Mouse (Mus musculus) neural tube, embryonic 11.5 days (tissue): ENCODE data around the gene Ephb1. TPM values are rescaled to one million over a fixed set of nuclear protein-coding genes. Genes with fewer than 3 reads are reported as not detected.

Experiments
- ATAC-seq: fragments of 200-750 bp; cut with Nextera tagmentation; 2 replicates; pipeline ENCODE4 v1.8.0; 2017; ENCODE audit warnings: moderate number of reproducible peaks, mild to moderate bottlenecking, moderate TSS enrichment, moderate library complexity; ENCODE audit not compliant: insufficient read depth, low FRiP score, low TSS enrichment
- DNase-seq: peaks from one replicate; pipeline ENCODE4 v3.0.0-alpha.2; 2015; ENCODE audit warnings: low spot score
- H3K27ac ChIP-seq: fragments of 300-500 bp; sonication (generic); 2 replicates; pipeline ENCODE4 v1.5.1; 2014; ENCODE audit warnings: low read depth, mild to moderate bottlenecking, low read length
- H3K27me3 ChIP-seq: fragments of 300-500 bp; sonication (generic); 2 replicates; pipeline ENCODE4 v1.6.1; 2014; ENCODE audit warnings: mild to moderate bottlenecking, low read length, mixed read lengths; ENCODE audit not compliant: control insufficient read depth, insufficient read depth
- H3K36me3 ChIP-seq: fragments of 300-500 bp; sonication (generic); 2 replicates; pipeline ENCODE4 v1.6.1; 2014; ENCODE audit warnings: mild to moderate bottlenecking, low read length, moderate library complexity, mixed read lengths; ENCODE audit not compliant: control insufficient read depth, insufficient read depth
- H3K4me1 ChIP-seq: fragments of 300-500 bp; sonication (generic); 2 replicates; pipeline ENCODE4 v1.6.1; 2014; ENCODE audit warnings: low read length, mixed read lengths; ENCODE audit not compliant: control insufficient read depth, insufficient read depth
- H3K4me2 ChIP-seq: fragments of 300-500 bp; sonication (generic); 2 replicates; pipeline ENCODE4 v1.6.1; 2014; ENCODE audit warnings: low read depth, mild to moderate bottlenecking, moderate library complexity
- H3K4me3 ChIP-seq: fragments of 300-500 bp; sonication (generic); 2 replicates; pipeline ENCODE4 v1.5.1; 2014; ENCODE audit warnings: low read depth, low read length
- H3K9ac ChIP-seq: fragments of 300-500 bp; sonication (generic); 2 replicates; pipeline ENCODE4 v1.6.1; 2014; ENCODE audit warnings: mild to moderate bottlenecking, low read length
- H3K9me3 ChIP-seq: fragments of 300-500 bp; sonication (generic); 2 replicates; pipeline ENCODE4 v1.6.1; 2016; ENCODE audit warnings: low read length; ENCODE audit not compliant: control insufficient read depth
- WGBS: fragments of 180-500 bp; shearing (Covaris S2); extraction: QIAGEN DNeasy Blood & Tissue Kit; methylation state at CpG from one replicate; pipeline ENCODE4 v1.1.7; 2014; 5-methylcytosine and 5-hydroxymethylcytosine counted together
- polyA plus RNA-seq: library from polyadenylated mRNA; unstranded; fragments of >200 nt; fragmentation: Nextera tagmentation; extraction: Ambion mirVana; gene quantifications from 2 replicates; pipeline ENCODE4 v1.2.1, GENCODE M21; 2014

Gene Ephb1
- polyA plus RNA-seq, 1 experiment from 2014 or later = 11.2 TPM

DNA sequence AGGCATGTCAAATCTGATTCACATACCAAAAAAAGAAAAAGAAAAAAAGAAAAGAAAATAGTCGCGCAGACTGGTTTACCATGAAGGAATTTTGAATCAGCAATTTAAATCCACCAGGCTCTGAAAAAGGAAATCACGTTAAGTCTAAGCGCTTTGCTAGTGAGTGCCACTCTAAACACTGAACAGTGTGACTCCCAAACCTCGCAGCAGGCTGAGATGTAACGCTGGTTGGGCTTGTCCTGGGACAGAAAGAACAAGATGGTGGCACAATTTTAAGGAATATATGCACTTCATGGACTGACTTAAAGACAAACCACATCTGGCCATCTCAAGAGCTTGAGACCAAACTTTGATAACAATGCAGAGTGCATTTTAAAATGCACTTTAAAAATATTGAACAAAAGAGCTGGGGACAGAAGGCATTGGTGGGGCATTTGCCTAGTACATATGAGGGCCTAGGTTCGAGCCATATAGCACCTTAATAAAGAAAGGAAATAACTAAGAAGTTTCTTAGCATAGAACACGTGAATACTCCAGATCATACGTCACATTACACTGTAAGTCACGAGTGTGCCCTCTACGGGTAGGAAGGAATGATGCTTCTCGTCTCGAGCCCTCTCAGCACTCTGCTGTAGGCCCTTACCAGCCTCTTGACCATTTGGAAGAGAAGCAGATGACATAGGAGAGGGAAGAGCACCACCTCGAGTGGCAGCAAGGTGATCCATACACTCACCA is 16.7 kb upstream of the Ephb1 start:
- H3K4me3 ChIP-seq = no peak overlapping the region
- H3K9ac ChIP-seq = no peak overlapping the region
- WGBS = 59% methylated on average over 14 of the region's 14 CpGs
- DNase-seq (no peak), ATAC-seq (no peak)
- H3K4me1 ChIP-seq = no peaks in the 10 kb centered on the region
- H3K27ac ChIP-seq = no peak overlapping the region
- H3K4me2 ChIP-seq = no peak overlapping the region
- no peaks in the 10 kb centered on the region for H3K27me3 ChIP-seq
- no peaks in the 10 kb centered on the region for H3K9me3 ChIP-seq
- no peaks in the 10 kb centered on the region for H3K36me3 ChIP-seq

DNA sequence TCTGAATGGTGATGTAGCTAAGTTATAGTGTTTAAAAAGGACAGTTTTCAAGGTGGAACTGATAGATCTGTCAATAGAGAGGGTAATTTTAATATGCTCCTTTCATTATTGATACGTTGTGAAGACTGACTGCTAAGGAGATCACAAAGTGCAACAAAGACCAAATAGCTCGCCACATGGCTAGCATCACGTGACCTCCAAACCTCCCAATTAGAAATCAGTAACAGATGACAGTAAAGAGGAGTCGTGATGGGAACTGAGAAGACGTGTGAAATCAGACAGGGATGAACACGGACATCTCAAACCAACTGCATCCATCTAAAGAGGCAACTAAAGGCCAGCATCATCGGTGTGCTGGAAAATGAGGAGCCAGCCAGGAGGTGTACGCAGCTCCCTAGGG is 15.6 kb upstream of the Ephb1 start:
- H3K36me3 ChIP-seq = no peaks in the 10 kb centered on the region
- H3K4me2 ChIP-seq = no peak overlapping the region
- no peak for DNase-seq
- no peaks in the 10 kb centered on the region for H3K9me3 ChIP-seq
- H3K4me3 ChIP-seq = no peak overlapping the region
- no peaks in the 10 kb centered on the region for H3K4me1 ChIP-seq
- WGBS = 65% methylated on average over 8 of the region's 8 CpGs
- H3K27ac ChIP-seq = no peak overlapping the region
- ATAC-seq = no peak
- H3K9ac ChIP-seq = no peak overlapping the region
- no peaks in the 10 kb centered on the region for H3K27me3 ChIP-seq

DNA sequence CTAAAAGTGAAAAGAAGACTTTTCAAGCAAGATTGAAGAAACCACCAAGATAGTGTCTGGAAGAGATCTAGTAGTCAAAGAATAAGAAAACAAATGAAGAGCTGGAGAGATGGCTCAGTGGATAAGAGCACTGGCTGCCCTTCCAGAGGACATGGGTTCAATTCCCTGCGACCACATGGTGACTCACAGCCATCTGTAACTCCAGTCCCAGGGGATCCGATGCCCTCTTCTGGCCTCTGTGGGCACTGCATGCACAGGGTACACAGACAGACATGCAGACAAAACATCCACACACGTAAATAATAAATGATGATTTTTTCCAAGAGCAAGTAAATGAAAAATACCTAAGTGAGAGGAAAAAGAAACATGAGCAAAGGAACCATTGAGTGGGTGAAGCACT is 14.6 kb upstream of the Ephb1 start:
- H3K9me3 ChIP-seq = no peaks in the 10 kb centered on the region
- H3K36me3 ChIP-seq = no peaks in the 10 kb centered on the region
- H3K4me1 ChIP-seq = no peaks in the 10 kb centered on the region
- no peak overlapping the region for H3K27ac ChIP-seq
- no peak for DNase-seq
- no peak for ATAC-seq
- WGBS = 82% methylated on average over 3 of the region's 3 CpGs
- no peaks in the 10 kb centered on the region for H3K27me3 ChIP-seq
- H3K9ac ChIP-seq = no peak overlapping the region
- no peak overlapping the region for H3K4me2 ChIP-seq
- no peak overlapping the region for H3K4me3 ChIP-seq

DNA sequence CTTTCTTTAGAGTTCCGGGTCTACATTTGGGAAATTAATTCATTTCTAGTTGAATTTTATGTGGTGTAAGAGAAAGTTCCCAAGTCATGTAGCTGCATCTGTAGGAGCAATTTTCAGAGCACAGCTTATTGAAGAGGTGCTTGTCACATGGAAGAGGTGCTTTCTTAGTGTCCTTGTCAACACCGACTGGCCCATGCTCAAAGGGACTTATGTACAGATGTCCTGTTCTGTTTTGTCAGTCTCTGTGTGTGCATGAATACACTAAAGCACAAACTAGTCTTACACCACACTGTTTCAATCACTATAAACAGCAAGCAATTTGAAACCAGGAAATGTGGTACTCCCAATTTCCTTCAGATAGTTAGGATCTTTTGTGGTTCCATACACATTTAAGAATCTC is 13.3 kb upstream of the Ephb1 start:
- no peak overlapping the region for H3K27ac ChIP-seq
- DNase-seq (no peak), ATAC-seq (no peak)
- H3K27me3 ChIP-seq = no peaks in the 10 kb centered on the region
- H3K36me3 ChIP-seq = no peaks in the 10 kb centered on the region
- H3K4me1 ChIP-seq = no peaks in the 10 kb centered on the region
- H3K4me2 ChIP-seq = no peak overlapping the region
- H3K9ac ChIP-seq = no peak overlapping the region
- WGBS = 96% methylated on average over 2 of the region's 2 CpGs
- H3K9me3 ChIP-seq = no peaks in the 10 kb centered on the region
- no peak overlapping the region for H3K4me3 ChIP-seq

DNA sequence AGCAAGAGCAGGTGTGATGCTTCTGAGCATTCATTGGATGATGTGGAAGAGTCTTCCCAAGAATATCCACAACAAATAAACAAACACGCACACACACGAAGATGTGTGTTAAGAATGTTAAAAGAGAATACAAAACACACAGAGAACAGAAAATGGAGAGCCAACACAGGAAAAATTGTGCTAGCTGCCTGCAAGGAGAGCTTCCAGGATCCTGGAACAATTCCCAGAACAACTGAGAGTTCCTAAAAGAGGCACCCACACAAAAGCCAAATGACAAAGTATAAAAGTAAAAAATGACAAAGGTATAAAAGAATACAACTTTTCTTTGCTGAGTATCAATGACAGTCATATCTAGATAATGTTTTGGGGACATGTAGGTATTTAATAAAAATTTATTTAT is 11.0 kb upstream of the Ephb1 start:
- ATAC-seq (no peak), DNase-seq (no peak)
- no peaks in the 10 kb centered on the region for H3K4me1 ChIP-seq
- WGBS = 92% methylated on average over 2 of the region's 2 CpGs
- no peak overlapping the region for H3K27ac ChIP-seq
- H3K27me3 ChIP-seq = no peaks in the 10 kb centered on the region
- no peaks in the 10 kb centered on the region for H3K36me3 ChIP-seq
- no peaks in the 10 kb centered on the region for H3K9me3 ChIP-seq
- H3K4me2 ChIP-seq = no peak overlapping the region
- H3K4me3 ChIP-seq = no peak overlapping the region
- no peak overlapping the region for H3K9ac ChIP-seq

DNA sequence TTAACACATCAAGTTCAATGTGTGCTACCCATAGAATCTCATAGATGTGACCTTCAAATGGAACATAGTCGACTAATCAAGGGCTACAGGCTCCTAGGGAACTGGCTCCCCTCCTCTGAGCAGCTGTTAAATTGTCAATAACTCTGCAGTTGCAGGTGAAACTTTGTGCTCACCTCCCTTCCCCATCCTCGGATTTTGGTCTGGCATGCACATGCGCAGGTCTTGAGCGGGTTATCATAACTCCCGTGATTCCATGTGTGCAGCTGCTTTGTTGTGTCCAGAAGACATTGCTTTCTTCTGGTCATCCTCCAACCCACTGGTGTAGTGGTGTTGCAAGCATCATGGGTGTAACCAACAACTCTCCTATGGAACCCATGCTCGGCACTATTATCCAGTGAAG is 4.8 kb upstream of the Ephb1 start:
- no peaks in the 10 kb centered on the region for H3K36me3 ChIP-seq
- peaks cover 5% of the 10 kb centered on the region for H3K27me3 ChIP-seq
- ATAC-seq = no peak
- no peak overlapping the region for H3K9ac ChIP-seq
- H3K4me1 ChIP-seq = no peaks in the 10 kb centered on the region; the same call in 1 of the 2 replicates
- no peak overlapping the region for H3K27ac ChIP-seq
- H3K9me3 ChIP-seq = no peaks in the 10 kb centered on the region
- no peak for DNase-seq
- H3K4me3 ChIP-seq = no peak overlapping the region
- WGBS = 92% methylated on average over 6 of the region's 6 CpGs
- no peak overlapping the region for H3K4me2 ChIP-seq

DNA sequence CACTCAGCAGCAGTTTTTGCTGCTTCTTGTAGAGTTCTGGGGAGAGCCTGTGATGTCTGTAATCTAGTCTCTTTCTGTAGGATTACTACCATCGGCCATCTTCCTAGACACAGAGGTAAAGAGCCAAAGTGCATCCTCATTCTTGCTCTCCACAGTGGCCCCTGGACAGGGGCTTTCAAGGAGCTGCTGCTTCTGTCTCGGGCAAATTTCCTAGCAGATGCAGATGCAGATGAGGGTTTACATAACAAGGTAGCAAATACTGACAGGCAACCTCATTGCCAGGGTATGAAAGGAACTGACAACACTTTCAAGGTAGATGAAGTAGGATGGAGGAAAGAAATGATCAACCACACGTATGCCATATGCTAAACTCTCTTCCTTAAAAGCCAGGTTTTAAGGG is 4.2 kb upstream of the Ephb1 start:
- H3K27ac ChIP-seq = no peak overlapping the region
- H3K9ac ChIP-seq = no peak overlapping the region
- H3K4me1 ChIP-seq = peaks cover 3% of the 10 kb centered on the region; the same call in 1 of the 2 replicates
- no peak for ATAC-seq
- no peak overlapping the region for H3K4me3 ChIP-seq
- peaks cover 11% of the 10 kb centered on the region for H3K27me3 ChIP-seq
- 79% methylated on average over 3 of the region's 3 CpGs for WGBS
- H3K36me3 ChIP-seq = no peaks in the 10 kb centered on the region
- H3K4me2 ChIP-seq = no peak overlapping the region
- no peak for DNase-seq
- no peaks in the 10 kb centered on the region for H3K9me3 ChIP-seq

DNA sequence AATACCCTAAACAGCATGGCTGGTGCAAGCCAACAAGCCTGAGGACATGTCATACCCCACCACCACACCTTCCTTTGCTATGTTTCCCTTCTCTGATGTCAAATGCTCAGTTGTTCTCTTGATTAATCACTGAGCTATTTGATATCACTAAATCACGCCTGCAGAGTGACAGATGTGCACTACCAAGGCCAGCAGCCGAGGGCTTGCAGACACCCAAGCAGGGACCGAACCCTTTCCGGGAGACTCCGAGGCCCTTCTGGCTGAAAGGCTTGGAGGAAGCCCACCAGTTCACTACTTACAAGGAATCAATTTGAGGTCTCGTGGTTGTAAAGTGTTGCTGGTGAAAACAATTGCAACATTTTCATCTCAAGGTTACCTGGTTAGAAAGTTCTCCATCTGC is 3.5 kb upstream of the Ephb1 start:
- 85% methylated on average over 6 of the region's 6 CpGs for WGBS
- ATAC-seq = no peak

DNA sequence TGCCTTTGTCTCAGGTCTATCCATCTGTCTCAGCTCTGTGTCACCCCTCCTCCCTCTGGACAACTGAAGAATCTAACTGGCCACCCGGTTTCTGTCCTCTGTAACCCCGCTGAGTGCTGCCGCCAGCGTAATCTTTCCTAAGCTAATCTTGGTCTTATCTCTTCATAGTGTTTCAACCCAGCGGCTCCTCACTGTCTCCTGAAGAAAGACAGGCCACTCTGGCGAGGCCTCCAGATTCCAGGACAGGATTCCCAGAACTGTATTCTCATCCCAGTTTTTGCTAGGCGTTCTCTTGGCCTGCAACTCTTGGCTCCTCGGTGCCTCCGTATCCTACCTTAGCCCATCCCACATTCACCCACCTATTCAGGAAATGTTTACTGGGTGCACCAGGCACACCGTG is 2.0 kb upstream of the Ephb1 start:
- 86% methylated on average over 10 of the region's 10 CpGs for WGBS
- ATAC-seq (no peak), DNase-seq (no peak)

More for the DNA sequence above, 3.5 kb upstream of the Ephb1 start:
- Histone ChIP-seq H3K4me1 (peaks cover 7% of the 10 kb centered on the region; the same call in 1 of the 2 replicates), H3K36me3 (no peaks in the 10 kb centered on the region), H3K9me3 (no peaks in the 10 kb centered on the region), H3K4me3 (no peak overlapping the region), H3K4me2 (no peak overlapping the region), H3K9ac (no peak overlapping the region), H3K27me3 (peaks cover 17% of the 10 kb centered on the region), H3K27ac (no peak overlapping the region)
- no peak for DNase-seq

More for the DNA sequence above, 2.0 kb upstream of the Ephb1 start:
- peaks cover 8% of the 10 kb centered on the region; the same call in 1 of the 2 replicates for H3K4me1 ChIP-seq
- H3K27me3 ChIP-seq = peaks cover 29% of the 10 kb centered on the region
- H3K4me3 ChIP-seq = no peak overlapping the region
- no peak overlapping the region for H3K27ac ChIP-seq
- no peak overlapping the region for H3K9ac ChIP-seq
- no peak overlapping the region for H3K4me2 ChIP-seq
- H3K9me3 ChIP-seq = no peaks in the 10 kb centered on the region
- no peaks in the 10 kb centered on the region for H3K36me3 ChIP-seq
